Mouse (Mus musculus): ENCODE data around the gene Gpha2.
A peak's percentile ranks its signal among the peaks of the same experiment; 100 is the strongest.

The Gpha2 gene

DNA sequence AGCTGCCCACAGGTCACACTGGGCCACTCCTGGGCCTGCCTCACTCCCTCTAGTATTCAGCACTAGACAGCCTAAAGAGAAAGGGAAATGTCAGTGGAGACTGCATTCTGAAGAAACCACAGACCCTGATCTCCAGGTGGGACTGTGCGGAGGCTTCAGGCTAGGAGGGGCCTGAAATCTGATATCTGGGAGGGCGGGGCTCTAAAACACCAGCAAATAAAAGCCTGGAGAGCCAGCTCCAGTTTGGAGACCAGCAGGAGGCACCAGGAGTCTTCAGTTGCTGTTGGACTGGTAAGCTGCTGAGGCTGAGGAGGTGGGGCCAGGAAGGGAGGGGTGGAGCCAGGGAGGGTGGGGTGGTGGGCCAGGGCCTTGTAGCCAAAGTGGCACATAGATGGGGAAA lies at the start of gene Gpha2:
Gpha2 (plus strand) TSS at position 246 of the 400 bp plus-strand sequence.
- DNase-seq: no peak

GRCm38 (mm10) chr19:6178775-6179174 lies 47.4 kb upstream of the Gpha2 start:
- no peak for DNase-seq

DNA sequence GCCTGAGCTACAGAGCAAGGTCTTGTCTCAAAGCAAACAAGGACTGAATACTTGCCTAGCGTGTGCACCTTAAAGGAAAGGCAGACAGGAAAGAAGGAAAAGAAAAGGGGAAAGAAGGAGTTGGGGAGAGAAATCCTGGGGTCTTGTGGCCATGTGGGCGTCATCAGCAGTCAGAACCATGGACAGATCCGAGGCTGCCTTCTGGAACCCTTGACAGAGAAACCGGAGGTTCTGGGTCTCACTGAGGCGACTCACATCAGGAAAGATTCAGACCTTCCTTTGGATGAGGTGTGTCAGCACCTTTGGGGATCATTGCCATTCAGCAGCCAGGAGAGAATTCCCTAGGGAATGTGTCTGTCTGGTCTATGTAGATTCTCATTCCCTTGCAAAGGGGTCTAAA lies 44.6 kb upstream of the Gpha2 start:
- DNase-seq: no peak

- DNase-seq: peak; percentile 62 to 76
These were observed 43.6 kb upstream of the Gpha2 start for GRCm38 (mm10) chr19:6182534-6182933.

DNA sequence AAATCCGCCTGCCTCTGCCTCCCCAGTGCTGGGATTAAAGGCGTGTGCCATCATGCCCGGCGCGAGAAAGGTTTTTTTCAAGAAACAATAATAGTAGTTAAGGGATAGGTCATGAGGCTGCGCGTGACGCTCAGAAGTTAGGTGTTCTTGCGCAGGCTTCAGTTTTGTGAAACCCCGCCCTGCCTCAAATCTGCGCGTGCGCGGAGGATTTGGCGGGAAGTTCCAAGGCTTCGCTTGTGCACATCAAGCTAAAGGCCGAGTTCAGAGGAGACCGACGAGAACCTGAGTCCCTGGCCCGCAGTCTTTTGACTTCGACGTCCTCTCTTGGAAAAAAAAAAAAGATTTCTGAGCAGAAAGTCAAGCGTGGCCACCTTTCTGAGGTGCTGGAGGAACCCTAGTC lies 42.0 kb upstream of the Gpha2 start, which contains the start of gene Majin:
Majin (plus strand) TSS at position 258 of the 400 bp plus-strand sequence.
- no peak for DNase-seq

GRCm38 (mm10) chr19:6204265-6204664 lies 21.9 kb upstream of the Gpha2 start:
- no peak for DNase-seq

- DNase-seq: no peak
These were observed 19.5 kb upstream of the Gpha2 start for GRCm38 (mm10) chr19:6206716-6207115.

- DNase-seq: no peak
These were observed 10.0 kb upstream of the Gpha2 start for GRCm38 (mm10) chr19:6216046-6216705.

- DNase-seq: no peak
These were observed 7.6 kb upstream of the Gpha2 start for GRCm38 (mm10) chr19:6218606-6219005.

- DNase-seq: no peak
These were observed 583 bp downstream of the Gpha2 start for GRCm38 (mm10) chr19:6226763-6227162.

- no peak for DNase-seq
These were observed 1.7 kb downstream of the Gpha2 start for GRCm38 (mm10) chr19:6227864-6228263.

DNA sequence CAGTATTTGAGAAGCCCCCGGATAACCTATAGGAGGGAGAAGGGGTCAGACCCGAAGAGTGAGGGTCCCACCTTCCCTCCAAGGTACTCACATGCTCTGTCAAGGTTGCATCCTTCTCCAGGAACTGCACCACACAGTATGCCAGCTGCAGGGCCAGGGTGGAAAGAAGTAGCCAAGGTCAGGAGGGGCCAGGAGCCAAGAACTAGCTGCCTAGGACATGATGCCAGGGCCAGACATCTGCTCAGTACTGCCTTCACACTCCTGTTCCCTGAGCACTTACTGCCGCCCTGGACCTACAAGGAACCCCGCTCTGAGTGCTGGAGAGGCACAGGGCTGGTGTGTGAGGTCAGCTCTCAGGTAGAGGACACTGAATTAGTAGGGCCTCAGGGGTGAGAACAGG lies 4.2 kb downstream of the Gpha2 start:
- peak in 1 of 2 experiments; percentile 41 for DNase-seq

DNA sequence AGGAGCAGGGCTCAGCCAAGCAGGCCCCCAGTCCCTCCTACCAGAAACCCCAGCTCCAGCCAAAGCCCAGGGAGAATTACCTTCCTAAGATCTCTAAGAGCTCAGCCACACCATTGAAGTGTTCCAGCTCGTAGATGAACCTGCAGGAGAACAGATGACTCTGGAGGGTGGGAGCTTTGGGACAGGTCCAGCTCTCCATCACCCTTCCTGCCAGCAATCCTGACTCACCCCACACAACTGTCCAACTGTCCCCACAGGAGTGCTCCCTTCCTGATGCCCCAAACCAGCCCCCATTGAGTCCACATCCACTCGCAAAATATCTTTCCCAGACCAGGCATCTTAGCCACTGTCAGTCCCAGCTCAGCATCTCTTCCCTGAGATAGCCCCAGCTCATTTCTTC lies 4.9 kb downstream of the Gpha2 start:
- DNase-seq: peak in 1 of 2 experiments; percentile 11

GRCm38 (mm10) chr19:6233647-6234046 lies 7.5 kb downstream of the Gpha2 start:
- peak in 1 of 2 experiments; percentile 9 for DNase-seq

- DNase-seq: peak; percentile 20 to 44
These were observed 8.3 kb downstream of the Gpha2 start for GRCm38 (mm10) chr19:6234337-6235083.

DNA sequence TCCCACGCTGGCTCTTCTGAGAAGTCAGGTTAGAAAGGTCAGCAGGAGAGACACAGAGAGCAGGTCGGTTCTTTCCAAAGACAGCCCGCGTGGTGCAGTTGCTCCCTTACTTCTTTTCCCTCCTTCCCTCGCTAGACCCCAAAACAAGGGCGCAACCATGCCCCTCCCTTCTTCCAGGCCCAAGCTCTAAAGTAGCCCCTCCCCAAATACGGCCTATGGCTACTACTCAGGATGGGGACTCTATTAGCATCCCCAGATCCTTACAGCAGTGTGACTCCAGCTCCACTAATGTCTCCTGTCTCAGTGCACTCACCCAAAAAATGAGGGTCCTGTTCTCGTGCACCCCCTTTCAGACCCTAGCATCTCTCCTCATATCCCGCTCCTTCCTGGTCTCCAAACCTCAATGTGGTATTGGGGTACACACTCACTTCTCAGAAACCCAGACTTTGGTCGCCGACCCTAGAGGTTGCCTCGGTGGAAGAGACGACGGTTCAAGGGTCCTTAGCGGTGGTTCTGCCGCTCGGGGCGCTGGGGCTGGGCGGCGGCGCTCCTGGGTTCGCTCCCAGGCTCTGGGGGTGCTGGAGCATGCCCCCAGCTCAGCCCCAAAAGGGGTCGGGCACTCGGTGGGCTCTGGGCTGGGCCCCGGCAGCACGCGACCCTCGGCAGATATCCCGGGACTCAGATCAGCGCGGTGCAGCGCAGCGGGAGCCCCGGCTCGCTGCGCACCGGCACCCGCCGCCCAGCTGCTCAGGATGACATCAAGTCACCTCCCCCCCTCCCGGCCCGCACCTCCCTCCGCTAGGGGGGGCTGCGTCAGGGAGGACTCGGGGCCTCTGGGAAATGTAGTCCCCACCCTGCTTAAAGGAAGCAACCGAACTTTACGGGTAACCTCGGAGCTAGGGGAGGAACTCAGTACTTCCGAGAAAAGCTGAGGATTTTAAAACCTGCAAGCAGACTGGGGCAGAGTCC lies 9.2 kb downstream of the Gpha2 start, which contains the start of gene Ppp2r5b:
Ppp2r5b (minus strand) TSS at position 789 of the 969 bp plus-strand sequence.
- peak; percentile 90 to 95 for DNase-seq

DNA sequence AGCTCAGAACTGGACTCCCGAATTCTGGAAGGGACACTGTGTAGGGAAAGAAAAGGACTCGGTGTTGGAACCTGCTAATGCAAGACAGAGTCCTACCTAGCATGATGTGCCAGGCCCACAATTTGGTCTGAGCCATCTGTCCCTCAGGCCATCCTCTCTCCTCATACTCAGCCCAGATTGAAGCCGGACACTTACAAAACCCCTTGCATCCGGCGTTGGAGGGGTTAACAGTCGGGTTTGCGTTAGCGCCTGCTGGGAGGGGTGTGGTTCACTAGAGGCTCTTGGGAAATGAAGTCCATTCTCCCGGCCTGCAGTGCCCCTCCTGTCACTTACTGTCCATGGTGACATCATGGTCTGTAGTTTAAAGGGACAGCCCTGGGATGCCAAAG lies 9.9 kb downstream of the Gpha2 start:
- DNase-seq: peak; percentile 92 to 95

DNA sequence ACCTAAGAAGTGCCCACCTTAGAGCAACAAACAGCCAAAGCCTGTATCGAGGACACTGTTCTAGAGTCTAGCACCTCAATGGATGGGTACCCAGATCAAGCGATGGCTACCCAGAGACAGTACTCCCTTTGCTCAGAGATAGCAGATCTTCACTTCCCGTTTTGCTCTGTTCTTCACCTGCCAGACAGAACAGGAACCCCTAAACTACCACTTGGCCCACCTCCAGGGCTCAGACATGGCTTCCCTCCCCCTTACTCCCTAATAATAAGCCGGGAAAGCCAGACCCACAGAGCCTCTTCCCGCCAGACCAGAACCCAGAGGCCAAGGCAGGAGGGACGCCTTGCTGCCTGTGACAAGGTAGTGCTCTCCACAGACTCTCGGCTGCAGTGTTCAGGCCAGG lies 10.7 kb downstream of the Gpha2 start:
- peak in 1 of 2 experiments; percentile 24 for DNase-seq

DNA sequence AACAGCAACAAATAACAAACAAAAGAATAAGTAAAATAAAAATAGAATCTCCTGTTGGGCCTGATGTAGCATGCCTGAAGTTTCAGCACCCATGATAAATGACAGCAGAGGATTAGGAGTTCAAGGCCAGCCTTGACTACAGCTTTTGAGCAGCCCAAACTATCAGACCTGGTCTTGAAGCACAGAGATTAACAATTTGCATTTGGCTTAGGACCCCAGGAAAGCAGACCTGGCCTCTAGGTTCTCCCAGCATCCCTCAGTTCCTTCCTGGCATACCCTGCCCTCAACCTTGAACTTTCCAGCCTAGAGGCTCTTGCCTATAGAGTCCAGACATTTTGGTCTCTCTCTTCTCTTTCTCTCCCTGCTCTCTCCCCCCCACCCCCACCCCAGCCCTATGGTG lies 12.6 kb downstream of the Gpha2 start:
- DNase-seq: no peak

GRCm38 (mm10) chr19:6240136-6240535 lies 14.0 kb downstream of the Gpha2 start:
- DNase-seq: no peak

GRCm38 (mm10) chr19:6240725-6241124 lies 14.5 kb downstream of the Gpha2 start:
- DNase-seq: no peak

GRCm38 (mm10) chr19:6241274-6242107 lies 15.3 kb downstream of the Gpha2 start, which contains the start of gene Atg2a:
Gene Atg2a, plus strand, starts transcription at chr19:6241668.
- peak; percentile 95 to 98 for DNase-seq

All from cerebellum, postnatal 36 days (tissue).